Mouse (Mus musculus) testis, adult 2 months (tissue): ENCODE results near the gene Paqr8. TPM values are rescaled to one million over a fixed set of nuclear protein-coding genes. Genes with fewer than 3 reads are reported as not detected.

ENCODE experiments used
- H3K27ac ChIP-seq: fragments of 200-500 bp; 2 replicates; pipeline ENCODE4 v1.5.1; 2012; ENCODE audit warnings: low read depth, low read length; ENCODE audit not compliant: control insufficient read depth, insufficient read depth
- H3K27me3 ChIP-seq: fragments of 200-500 bp; 2 replicates; pipeline ENCODE4 v1.6.1; 2012; ENCODE audit warnings: mild to moderate bottlenecking, low read length, moderate library complexity; ENCODE audit not compliant: control insufficient read depth, insufficient read depth
- H3K36me3 ChIP-seq: fragments of 200-500 bp; 2 replicates; pipeline ENCODE4 v1.6.1; 2012; ENCODE audit warnings: mild to moderate bottlenecking, low read length; ENCODE audit not compliant: control insufficient read depth, insufficient read depth
- H3K4me1 ChIP-seq: fragments of 200-500 bp; 2 replicates; pipeline ENCODE4 v1.6.1; 2012; ENCODE audit warnings: low read length; ENCODE audit not compliant: control insufficient read depth, insufficient read depth
- H3K4me3 ChIP-seq: fragments of 200-500 bp; 2 replicates; pipeline ENCODE4 v1.5.1; 2012; ENCODE audit warnings: low read depth, mild to moderate bottlenecking, low read length, moderate library complexity, mixed read lengths; ENCODE audit not compliant: control insufficient read depth
- CTCF ChIP-seq: fragments of 200-500 bp; IDR thresholded peaks from 2 replicates; pipeline ENCODE4 v1.5.1; 2012; ENCODE audit warnings: low read depth, mild to moderate bottlenecking, inconsistent platforms, low read length, moderate library complexity; ENCODE audit not compliant: control insufficient read depth, insufficient read depth, insufficient replicate concordance
- POLR2A ChIP-seq: fragments of 200-500 bp; IDR thresholded peaks from 2 replicates; pipeline ENCODE4 v1.6.1; 2012; ENCODE audit warnings: low read depth, mild to moderate bottlenecking, inconsistent platforms, low read length, moderate library complexity; ENCODE audit not compliant: control insufficient read depth
- polyA plus RNA-seq: library from polyadenylated mRNA; depleted of rRNA; stranded (reverse); fragments of >200 nt; gene quantifications from 2 replicates; pipeline ENCODE4 v1.2.3, GENCODE M21; 2012

Paqr8 gene
- polyA plus RNA-seq, 1 experiment, result 35.3 TPM

DNA sequence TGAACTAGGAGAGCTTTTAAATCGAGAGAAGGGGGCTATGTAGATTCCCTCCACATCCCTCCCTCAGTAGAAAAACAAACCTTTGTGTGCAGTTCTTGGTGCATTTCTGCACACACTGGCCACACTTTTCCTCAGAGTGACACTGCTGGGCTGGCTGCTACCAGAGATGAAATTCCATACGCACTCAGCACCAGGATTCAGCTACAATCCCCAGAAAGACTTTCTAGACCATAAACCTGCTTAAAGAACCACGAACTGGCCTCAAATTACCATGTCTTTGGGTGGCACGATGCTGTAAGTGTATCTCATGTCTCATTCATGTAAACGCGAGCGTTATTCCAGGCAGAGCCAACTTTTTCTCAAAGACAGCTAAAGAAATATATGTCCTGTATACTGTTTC is 51.5 kb downstream of the Paqr8 start:
- H3K27me3 ChIP-seq, result no peaks in the 10 kb centered on the region
- H3K4me1 ChIP-seq, result no peaks in the 10 kb centered on the region
- H3K36me3 ChIP-seq, result peaks cover 1% of the 10 kb centered on the region; the same call in 1 of the 2 replicates
- no peak overlapping the region for H3K27ac ChIP-seq
- no peak overlapping the region for H3K4me3 ChIP-seq
- TF ChIP-seq CTCF (no peak), POLR2A (no peak)

DNA sequence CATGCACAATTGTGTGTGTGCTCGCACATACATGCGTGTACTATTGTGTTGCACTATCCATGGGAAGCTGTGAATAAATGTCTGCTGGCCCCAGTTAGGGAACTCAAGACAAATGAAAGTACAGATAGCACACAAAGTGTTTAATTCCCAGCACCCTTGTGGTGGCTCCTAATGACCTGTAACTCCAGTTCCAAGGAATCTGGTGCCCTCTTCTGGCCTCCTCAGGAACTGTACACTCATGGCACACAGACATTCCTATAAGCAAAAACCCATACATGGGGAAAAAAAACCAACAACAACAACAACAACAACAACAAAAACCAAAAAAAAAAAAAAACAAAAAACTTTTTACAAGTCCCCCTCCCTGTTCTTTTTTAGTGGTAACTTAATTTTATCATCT is 52.6 kb downstream of the Paqr8 start:
- Histone ChIP-seq H3K27me3 (no peaks in the 10 kb centered on the region), H3K4me1 (no peaks in the 10 kb centered on the region)

DNA sequence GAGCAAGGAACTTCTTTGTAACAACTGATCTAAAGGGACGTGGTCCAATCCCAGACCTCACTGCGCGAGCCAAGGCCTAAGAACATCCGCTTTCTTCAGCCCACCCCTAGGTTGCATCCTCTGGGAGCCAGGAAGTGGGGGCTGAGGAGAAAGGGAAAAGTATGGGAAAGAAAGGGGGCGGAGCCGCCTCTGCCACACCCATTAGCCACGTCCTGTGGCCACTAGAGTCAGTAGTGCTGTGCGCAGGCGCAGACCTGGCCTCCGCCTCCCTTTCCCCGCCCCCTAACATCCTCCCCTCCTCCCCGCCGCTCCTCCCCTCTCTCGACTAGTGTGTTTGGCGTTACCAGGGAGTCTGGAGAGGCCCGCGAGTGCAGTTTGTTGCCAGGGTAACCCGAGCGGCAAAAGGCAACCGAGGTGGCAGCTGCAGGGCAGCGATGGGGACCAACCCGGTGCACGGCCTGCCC is 60.9 kb downstream of the Paqr8 start, which contains the start of gene Efhc1:
Efhc1 (plus strand) TSS at position 327 of the 464 bp plus-strand sequence.
- TF ChIP-seq POLR2A (peak; percentile 75), CTCF (no peak)
- peak within 1 kb of the TSS; percentile 96 for H3K4me3 ChIP-seq
- no peaks in the 10 kb centered on the region for H3K36me3 ChIP-seq
- H3K27me3 ChIP-seq, result no peaks in the 10 kb centered on the region
- peaks cover 8% of the 10 kb centered on the region for H3K4me1 ChIP-seq
- peak within 1 kb of the TSS; percentile 91 for H3K27ac ChIP-seq

More for the DNA sequence above, 52.6 kb downstream of the Paqr8 start:
- no peaks in the 10 kb centered on the region for H3K36me3 ChIP-seq
- TF ChIP-seq POLR2A (no peak), CTCF (no peak)
- no peak overlapping the region for H3K27ac ChIP-seq
- no peak overlapping the region for H3K4me3 ChIP-seq

DNA sequence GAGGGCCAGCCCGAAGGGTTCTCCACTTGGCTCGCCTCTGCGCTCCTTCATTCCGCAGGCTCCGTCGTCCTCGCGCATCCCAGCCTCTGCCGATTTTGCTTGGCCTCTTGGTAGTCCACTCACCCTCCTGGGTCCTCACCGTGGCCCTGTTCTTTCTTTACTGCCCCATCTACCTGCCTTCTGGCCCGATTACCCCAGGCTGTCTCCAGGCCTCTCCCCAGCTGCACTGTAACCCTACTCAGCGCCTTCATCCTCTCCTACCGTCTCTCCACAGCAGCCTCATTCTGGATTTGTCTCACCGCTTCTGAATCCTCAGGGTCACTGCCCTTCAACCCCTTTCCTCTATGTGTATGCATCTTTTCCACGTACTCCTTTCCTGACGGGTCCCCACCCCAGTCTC is 61.4 kb downstream of the Paqr8 start:
- Histone ChIP-seq H3K4me1 (peaks cover 8% of the 10 kb centered on the region), H3K36me3 (no peaks in the 10 kb centered on the region), H3K27ac (peak overlapping the region; percentile 91), H3K4me3 (peak overlapping the region; percentile 96), H3K27me3 (no peaks in the 10 kb centered on the region)
- TF ChIP-seq CTCF (0 out of 2 replicates have a peak, but pooled peaks have one; percentile 1), POLR2A (no peak)

DNA sequence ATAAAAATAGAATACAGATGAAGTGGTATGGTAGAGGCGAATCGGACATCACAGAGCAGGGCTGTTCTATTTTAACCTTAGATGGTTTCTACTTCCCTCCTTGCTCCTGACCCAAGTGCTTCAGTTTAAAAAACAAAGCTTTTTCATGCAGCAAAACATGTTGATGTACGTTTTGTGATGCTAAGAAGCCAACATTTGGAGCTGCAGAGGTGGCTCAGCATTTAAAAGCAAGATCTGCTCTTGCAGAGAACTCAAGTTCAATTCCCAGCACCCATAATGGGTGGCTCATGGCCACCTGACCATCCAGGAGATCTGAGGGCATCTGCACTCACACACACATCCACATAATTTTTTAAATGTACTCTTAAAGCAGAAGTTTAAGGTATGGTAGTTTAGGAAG is 64.5 kb downstream of the Paqr8 start:
- Histone ChIP-seq H3K27ac (no peak overlapping the region), H3K4me3 (no peak overlapping the region), H3K27me3 (no peaks in the 10 kb centered on the region), H3K36me3 (no peaks in the 10 kb centered on the region), H3K4me1 (peaks cover 8% of the 10 kb centered on the region)
- TF ChIP-seq CTCF (no peak), POLR2A (no peak)

DNA sequence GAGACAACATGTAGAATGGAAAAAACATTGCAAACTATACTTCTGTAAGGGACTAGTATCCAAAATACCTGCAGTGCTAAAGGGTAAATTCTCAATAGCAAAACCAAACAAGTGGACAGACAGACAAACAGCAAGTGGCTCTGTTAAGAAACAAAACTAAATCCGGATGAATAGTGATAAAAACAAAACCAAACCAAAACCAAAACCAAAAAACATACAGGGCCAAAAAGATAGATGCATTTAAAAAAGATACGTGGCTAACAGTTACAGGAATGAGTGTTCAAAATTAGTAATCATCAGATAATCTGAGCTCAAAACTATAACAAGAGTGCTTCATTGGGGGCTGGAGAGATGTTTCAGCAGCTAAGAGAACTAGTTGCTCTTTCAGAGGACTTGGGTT is 79.2 kb downstream of the Paqr8 start:
- TF ChIP-seq POLR2A (no peak), CTCF (no peak)
- Histone ChIP-seq H3K27me3 (no peaks in the 10 kb centered on the region), H3K36me3 (no peaks in the 10 kb centered on the region; the same call in 1 of the 2 replicates), H3K4me1 (no peaks in the 10 kb centered on the region), H3K4me3 (no peak overlapping the region), H3K27ac (no peak overlapping the region)

DNA sequence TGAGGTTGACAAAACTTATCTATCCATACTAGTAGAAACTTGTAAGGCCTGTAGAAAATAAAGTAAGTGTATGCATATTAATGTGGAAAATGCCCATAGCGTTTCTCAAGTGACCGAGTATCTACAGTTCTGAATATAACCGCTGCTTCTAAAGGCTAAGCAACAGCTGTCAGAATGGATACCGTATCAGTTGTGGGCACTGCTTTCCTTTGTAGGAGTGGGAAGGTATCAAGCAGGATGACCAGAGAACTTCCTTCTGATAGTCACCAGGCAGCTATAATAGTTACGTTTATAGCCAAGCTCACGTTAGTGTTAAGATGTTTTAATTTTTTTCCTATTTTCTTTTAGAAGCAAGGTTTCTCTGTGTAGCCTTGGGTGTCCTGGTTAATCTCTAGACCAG is 83.0 kb downstream of the Paqr8 start:
- Histone ChIP-seq H3K27me3 (no peaks in the 10 kb centered on the region), H3K4me1 (no peaks in the 10 kb centered on the region), H3K27ac (no peak overlapping the region), H3K36me3 (no peaks in the 10 kb centered on the region; the same call in 1 of the 2 replicates), H3K4me3 (no peak overlapping the region)
- TF ChIP-seq POLR2A (no peak), CTCF (no peak)
